Comparison of ENCODE assay signal across 8 mouse cellular contexts in genomic region chr10:107271321-107272130, GRCm38 (mm10). TPM values are rescaled to one million over a fixed set of nuclear protein-coding genes. Genes with fewer than 3 reads are reported as not detected.
DNase-seq lines count a peak whose midpoint lies in the region; ATAC-seq and TF ChIP-seq lines count a peak whose summit lies in the region.

Lin7a (plus strand) TSS chr10:107271686.

- H3K27ac ChIP-seq in heart, embryonic 15.5 days: no peak within 1 kb of the TSS
- H3K27ac ChIP-seq in midbrain, embryonic 10.5 days (replicated peaks): peak within 1 kb of the TSS; percentile 78
- H3K27ac ChIP-seq in stomach, postnatal 0 days (replicated peaks): no peak within 1 kb of the TSS

- H3K4me2 ChIP-seq in heart, embryonic 15.5 days: peak within 1 kb of the TSS; percentile 99
- H3K4me2 ChIP-seq in stomach, postnatal 0 days (replicated peaks; ENCODE audit: low read depth): peak within 1 kb of the TSS; percentile 92

- H3K4me1 ChIP-seq in heart, embryonic 15.5 days (replicated peaks): peaks cover 7% of the 10 kb centered on the region
- H3K4me1 ChIP-seq in midbrain, embryonic 10.5 days: peaks cover 13% of the 10 kb centered on the region
- H3K4me1 ChIP-seq in stomach, postnatal 0 days (replicated peaks; ENCODE audit: control insufficient read depth, insufficient read depth): no peaks in the 10 kb centered on the region

- peak; percentile 62 for ATAC-seq in heart, embryonic 15.5 days (replicated peaks; ENCODE audit: insufficient number of reproducible peaks, insufficient read depth, low FRiP score, low read depth)
- peak; percentile 32; the same call in 1 of the 2 replicates for ATAC-seq in stomach, postnatal 0 days (ENCODE audit: low FRiP score, low TSS enrichment)

- peak; percentile 54 to 65 for DNase-seq in left cerebral cortex, adult 18-20 months (ENCODE audit: low spot score in 2 of 2)
- no peak for DNase-seq in left cerebral cortex, adult 11 months (ENCODE audit: low spot score)
- DNase-seq in cerebellum, postnatal 25 days: peak; percentile 84 to 85
- DNase-seq in layer of hippocampus, postnatal 10 days (ENCODE audit: low spot score in 2 of 2): peak; percentile 32 to 46
- peak; percentile 68 for DNase-seq in midbrain, embryonic 10.5 days (ENCODE audit: low spot score)
- DNase-seq in stomach, postnatal 0 days (ENCODE audit: low spot score): peak; percentile 26
- no peak for DNase-seq in MN1 (ENCODE audit: low spot score)

- no peaks in the 10 kb centered on the region for H3K36me3 ChIP-seq in heart, embryonic 15.5 days
- no peaks in the 10 kb centered on the region for H3K36me3 ChIP-seq in midbrain, embryonic 10.5 days
- no peaks in the 10 kb centered on the region for H3K36me3 ChIP-seq in stomach, postnatal 0 days (ENCODE audit: control insufficient read depth, insufficient read depth, low read length)

- TF ChIP-seq EP300 in stomach, postnatal 0 days (optimal IDR thresholded peaks at IDR 0.05): no peak

- H3K9me3 ChIP-seq in heart, embryonic 15.5 days (replicated peaks): no peaks in the 10 kb centered on the region
- no peaks in the 10 kb centered on the region for H3K9me3 ChIP-seq in midbrain, embryonic 10.5 days (replicated peaks)
- H3K9me3 ChIP-seq in stomach, postnatal 0 days (ENCODE audit: control insufficient read depth, low read length): no peaks in the 10 kb centered on the region

- peak within 1 kb of the TSS; percentile 55 for H3K9ac ChIP-seq in heart, embryonic 15.5 days
- peak within 1 kb of the TSS; percentile 56 for H3K9ac ChIP-seq in stomach, postnatal 0 days (ENCODE audit: low read length)

- H3K27me3 ChIP-seq in heart, embryonic 15.5 days: peaks cover 37% of the 10 kb centered on the region
- H3K27me3 ChIP-seq in midbrain, embryonic 10.5 days (ENCODE audit: low read depth, poor library complexity, severe bottlenecking): peaks cover 47% of the 10 kb centered on the region
- no peaks in the 10 kb centered on the region for H3K27me3 ChIP-seq in stomach, postnatal 0 days (ENCODE audit: control insufficient read depth, insufficient read depth, low read length)

- 3% methylated on average over 38 of the region's 38 CpGs for WGBS in heart, embryonic 15.5 days
- 3% methylated on average over 38 of the region's 38 CpGs for WGBS in midbrain, embryonic 10.5 days
- 4% methylated on average over 38 of the region's 38 CpGs for WGBS in stomach, postnatal 0 days

- peak within 1 kb of the TSS; percentile 66 for H3K4me3 ChIP-seq in heart, embryonic 15.5 days
- peak within 1 kb of the TSS; percentile 66 for H3K4me3 ChIP-seq in midbrain, embryonic 10.5 days
- H3K4me3 ChIP-seq in stomach, postnatal 0 days (ENCODE audit: low read depth, low read length): peak within 1 kb of the TSS; percentile 51

- no peak for TF ChIP-seq CTCF in stomach, postnatal 0 days (IDR thresholded peaks at IDR 0.05; ENCODE audit: low read depth)

RNA-seq across cellular contexts. Expression of gene Lin7a, which starts in this region (rescaled TPM):
- total RNA-seq in left cerebral cortex, adult 18-20 months (2021): 10 to 100 TPM; 56.0 to 57.7 TPM
- polyA plus RNA-seq in heart, embryonic 15.5 days (2015; fragmentation: Nextera tagmentation; extraction: Ambion mirVana): 1.4 and 1.8 TPM in 2 replicates
- total RNA-seq in layer of hippocampus, postnatal 10 days (2021): 10 to 100 TPM; 33.7 to 36.4 TPM
- 3.1 and 7.7 TPM in 2 replicates for polyA plus RNA-seq in midbrain, embryonic 10.5 days (2016; fragmentation: Nextera tagmentation; extraction: Ambion mirVana)
- polyA plus RNA-seq in stomach, postnatal 0 days (2015; fragmentation: Nextera tagmentation; extraction: Ambion mirVana): 0.56 and 0.74 TPM in 2 replicates

Comparison
In these comparisons a context has a peak if more than half of its experiments do, and no peak if none do; other contexts are left out.
1. DNase-seq: peak in left cerebral cortex, adult 18-20 months (2 of 2), cerebellum, postnatal 25 days (2 of 2), layer of hippocampus, postnatal 10 days (2 of 2) and midbrain, embryonic 10.5 days (single experiment); none in left cerebral cortex, adult 11 months (single experiment) and MN1 (single experiment).
2. Peak in DNase-seq, ATAC-seq, H3K4me3 ChIP-seq, H3K9ac ChIP-seq and H3K4me2 ChIP-seq in stomach, postnatal 0 days; RNA of the gene not detected or under 1 TPM.
3. Peak in every context shown above with its lines, with median percentiles within 50 percentile points of each other: H3K4me3 ChIP-seq.